Mouse (Mus musculus): ENCODE results near the gene Alg2. TPM values are rescaled to one million over a fixed set of nuclear protein-coding genes. Genes with fewer than 3 reads are reported as not detected.
A peak's percentile ranks its signal among the peaks of the same experiment; 100 is the strongest.

Gene Alg2
- polyA plus RNA-seq, 1 experiment from 2014 or later: 48.1 TPM

GRCm38 (mm10) chr4:47474730-47475643 is 854 bp upstream of the Alg2 start:
- Histone ChIP-seq H3K27me3 (ENCODE audit: control insufficient read depth, insufficient read depth, low read depth, low read length) (no peaks in the 10 kb centered on the region), H3K4me3 (ENCODE audit: low read length) (peak overlapping the region; percentile 92), H3K27ac (ENCODE audit: low read length) (peak overlapping the region; percentile 96), H3K36me3 (ENCODE audit: control insufficient read depth, insufficient read depth, low read length) (peaks cover 29% of the 10 kb centered on the region), H3K4me1 (replicated peaks; ENCODE audit: control insufficient read depth, insufficient read depth, low read length) (peaks cover 17% of the 10 kb centered on the region), H3K4me2 (ENCODE audit: low read depth, low read length) (peak overlapping the region; percentile 81), H3K9me3 (ENCODE audit: control insufficient read depth, low read length) (no peaks in the 10 kb centered on the region), H3K9ac (ENCODE audit: low read length) (peak overlapping the region; percentile 89)
- 11% methylated on average over 31 of the region's 31 CpGs for WGBS
- no peak for ATAC-seq (ENCODE audit: low read depth)

GRCm38 (mm10) chr4:47473586-47473967 is 556 bp downstream of the Alg2 start:
- Histone ChIP-seq H3K9me3 (ENCODE audit: control insufficient read depth, low read length) (no peaks in the 10 kb centered on the region), H3K9ac (ENCODE audit: low read length) (peak overlapping the region; percentile 89), H3K27me3 (ENCODE audit: control insufficient read depth, insufficient read depth, low read depth, low read length) (no peaks in the 10 kb centered on the region), H3K4me2 (ENCODE audit: low read depth, low read length) (peak overlapping the region; percentile 59), H3K4me1 (replicated peaks; ENCODE audit: control insufficient read depth, insufficient read depth, low read length) (peaks cover 17% of the 10 kb centered on the region), H3K4me3 (ENCODE audit: low read length) (peak overlapping the region; percentile 92), H3K27ac (ENCODE audit: low read length) (peak overlapping the region; percentile 96), H3K36me3 (ENCODE audit: control insufficient read depth, insufficient read depth, low read length) (peaks cover 35% of the 10 kb centered on the region)
- WGBS: 2% methylated on average over 10 of the region's 14 CpGs
- ATAC-seq (ENCODE audit: low read depth): peak; percentile 15

GRCm38 (mm10) chr4:47467196-47467595 is 6.9 kb downstream of the Alg2 start:
- Histone ChIP-seq H3K4me1 (replicated peaks; ENCODE audit: control insufficient read depth, insufficient read depth, low read length) (no peaks in the 10 kb centered on the region), H3K9me3 (ENCODE audit: control insufficient read depth, low read length) (no peaks in the 10 kb centered on the region), H3K4me3 (ENCODE audit: low read length) (no peak overlapping the region), H3K9ac (ENCODE audit: low read length) (no peak overlapping the region), H3K27me3 (ENCODE audit: control insufficient read depth, insufficient read depth, low read depth, low read length) (no peaks in the 10 kb centered on the region), H3K36me3 (ENCODE audit: control insufficient read depth, insufficient read depth, low read length) (peaks cover 47% of the 10 kb centered on the region), H3K27ac (ENCODE audit: low read length) (no peak overlapping the region), H3K4me2 (ENCODE audit: low read depth, low read length) (no peak overlapping the region)
- no peak for ATAC-seq (ENCODE audit: low read depth)
- WGBS: 84% methylated on average over 2 of the region's 2 CpGs

- H3K4me1 ChIP-seq (replicated peaks; ENCODE audit: control insufficient read depth, insufficient read depth, low read length): no peaks in the 10 kb centered on the region
- 31% methylated on average over 18 of the region's 18 CpGs for WGBS
- ATAC-seq (ENCODE audit: low read depth): no peak
- no peak overlapping the region for H3K27ac ChIP-seq (ENCODE audit: low read length)
- no peak overlapping the region for H3K4me3 ChIP-seq (ENCODE audit: low read length)
- H3K4me2 ChIP-seq (ENCODE audit: low read depth, low read length): no peak overlapping the region
- H3K36me3 ChIP-seq (ENCODE audit: control insufficient read depth, insufficient read depth, low read length): no peaks in the 10 kb centered on the region
- H3K9ac ChIP-seq (ENCODE audit: low read length): no peak overlapping the region
- H3K27me3 ChIP-seq (ENCODE audit: control insufficient read depth, insufficient read depth, low read depth, low read length): no peaks in the 10 kb centered on the region
- H3K9me3 ChIP-seq (ENCODE audit: control insufficient read depth, low read length): no peaks in the 10 kb centered on the region
These were observed 24.3 kb downstream of the Alg2 start for GRCm38 (mm10) chr4:47449586-47450522.

- ATAC-seq (ENCODE audit: low read depth): no peak
- no peaks in the 10 kb centered on the region for H3K4me1 ChIP-seq (replicated peaks; ENCODE audit: control insufficient read depth, insufficient read depth, low read length)
These were observed 25.0 kb downstream of the Alg2 start for GRCm38 (mm10) chr4:47449116-47449515.

GRCm38 (mm10) chr4:47448526-47448925 is 25.6 kb downstream of the Alg2 start:
- H3K9me3 ChIP-seq (ENCODE audit: control insufficient read depth, low read length): no peaks in the 10 kb centered on the region
- no peaks in the 10 kb centered on the region for H3K4me1 ChIP-seq (replicated peaks; ENCODE audit: control insufficient read depth, insufficient read depth, low read length)
- H3K36me3 ChIP-seq (ENCODE audit: control insufficient read depth, insufficient read depth, low read length): no peaks in the 10 kb centered on the region
- H3K27ac ChIP-seq (ENCODE audit: low read length): no peak overlapping the region
- no peak for ATAC-seq (ENCODE audit: low read depth)
- 85% methylated on average over 3 of the region's 3 CpGs for whole genome bisulfite sequencing
- no peak overlapping the region for H3K9ac ChIP-seq (ENCODE audit: low read length)
- H3K4me2 ChIP-seq (ENCODE audit: low read depth, low read length): no peak overlapping the region
- no peak overlapping the region for H3K4me3 ChIP-seq (ENCODE audit: low read length)
- H3K27me3 ChIP-seq (ENCODE audit: control insufficient read depth, insufficient read depth, low read depth, low read length): no peaks in the 10 kb centered on the region

More at GRCm38 (mm10) chr4:47449116-47449515, 25.0 kb downstream of the Alg2 start:
- Histone ChIP-seq H3K27me3 (ENCODE audit: control insufficient read depth, insufficient read depth, low read depth, low read length) (no peaks in the 10 kb centered on the region), H3K9me3 (ENCODE audit: control insufficient read depth, low read length) (no peaks in the 10 kb centered on the region), H3K4me2 (ENCODE audit: low read depth, low read length) (no peak overlapping the region), H3K36me3 (ENCODE audit: control insufficient read depth, insufficient read depth, low read length) (no peaks in the 10 kb centered on the region), H3K27ac (ENCODE audit: low read length) (no peak overlapping the region), H3K4me3 (ENCODE audit: low read length) (no peak overlapping the region), H3K9ac (ENCODE audit: low read length) (no peak overlapping the region)
- WGBS: 53% methylated on average over 5 of the region's 5 CpGs

- Histone ChIP-seq H3K9me3 (ENCODE audit: control insufficient read depth, low read length) (no peaks in the 10 kb centered on the region), H3K4me3 (ENCODE audit: low read length) (no peak overlapping the region), H3K27ac (ENCODE audit: low read length) (no peak overlapping the region), H3K36me3 (ENCODE audit: control insufficient read depth, insufficient read depth, low read length) (no peaks in the 10 kb centered on the region), H3K27me3 (ENCODE audit: control insufficient read depth, insufficient read depth, low read depth, low read length) (no peaks in the 10 kb centered on the region), H3K4me1 (replicated peaks; ENCODE audit: control insufficient read depth, insufficient read depth, low read length) (peaks cover 12% of the 10 kb centered on the region), H3K4me2 (ENCODE audit: low read depth, low read length) (no peak overlapping the region), H3K9ac (ENCODE audit: low read length) (no peak overlapping the region)
- 87% methylated on average over 11 of the region's 11 CpGs for WGBS
- no peak for ATAC-seq (ENCODE audit: low read depth)
These were observed 33.2 kb downstream of the Alg2 start for GRCm38 (mm10) chr4:47440951-47441350.

GRCm38 (mm10) chr4:47438956-47439355 is 35.2 kb downstream of the Alg2 start:
- no peak overlapping the region for H3K27ac ChIP-seq (ENCODE audit: low read length)
- no peak overlapping the region for H3K4me2 ChIP-seq (ENCODE audit: low read depth, low read length)
- no peaks in the 10 kb centered on the region for H3K9me3 ChIP-seq (ENCODE audit: control insufficient read depth, low read length)
- no peaks in the 10 kb centered on the region; the same call in 1 of the 2 replicates for H3K27me3 ChIP-seq (ENCODE audit: control insufficient read depth, insufficient read depth, low read depth, low read length)
- 82% methylated on average over 6 of the region's 6 CpGs for WGBS
- H3K36me3 ChIP-seq (ENCODE audit: control insufficient read depth, insufficient read depth, low read length): no peaks in the 10 kb centered on the region
- no peak for ATAC-seq (ENCODE audit: low read depth)
- no peak overlapping the region for H3K9ac ChIP-seq (ENCODE audit: low read length)
- H3K4me3 ChIP-seq (ENCODE audit: low read length): no peak overlapping the region
- peaks cover 12% of the 10 kb centered on the region for H3K4me1 ChIP-seq (replicated peaks; ENCODE audit: control insufficient read depth, insufficient read depth, low read length)

Measured in lung, embryonic 16.5 days (tissue).